Mouse (Mus musculus): Measurements from ENCODE around the gene Furin.

- no peak for TF ChIP-seq CTCF (IDR thresholded peaks at IDR 0.05)
- TF ChIP-seq EP300 (IDR thresholded peaks at IDR 0.05): no peak
Observed at GRCm38 (mm10) chr7:80350808-80351207, 54.4 kb downstream of the Furin start.
